Mouse (Mus musculus) bone marrow macrophage, adult 2 months (primary cell): ENCODE data around the gene Samd4b. TPM values are rescaled to one million over a fixed set of nuclear protein-coding genes. Genes with fewer than 3 reads are reported as not detected.
"Not testable (repeated sequence)": the region's sequence is repeated elsewhere in the genome, so short reads cannot be mapped to it uniquely, and the experiment has no call there.

Experiments
- H3K27ac ChIP-seq: 2 replicates; pipeline ENCODE4 v1.5.1; 2012; ENCODE audit warnings: low read depth, low read length; ENCODE audit not compliant: insufficient read depth
- H3K4me1 ChIP-seq: 2 replicates; pipeline ENCODE4 v1.6.1; 2012; ENCODE audit warnings: low read length; ENCODE audit not compliant: control insufficient read depth, insufficient read depth
- H3K4me3 ChIP-seq: 2 replicates; pipeline ENCODE4 v1.5.1; 2012; ENCODE audit warnings: mild to moderate bottlenecking, low read length, moderate library complexity; ENCODE audit not compliant: insufficient read depth
- CTCF ChIP-seq: IDR thresholded peaks from 2 replicates; pipeline ENCODE4 v1.5.1; 2012; ENCODE audit warnings: low read depth, mild to moderate bottlenecking, low read length, moderate library complexity
- POLR2A ChIP-seq: IDR thresholded peaks from 2 replicates; pipeline ENCODE4 v1.6.1; 2012; ENCODE audit warnings: mild to moderate bottlenecking, low read depth, low read length, borderline replicate concordance
- polyA plus RNA-seq: library from polyadenylated mRNA; stranded (reverse); fragments of >200 nt; gene quantifications from 2 replicates; pipeline ENCODE4 v1.2.4, GENCODE M21; 2012; ENCODE audit not compliant: missing spikeins, insufficient read depth, insufficient read length

Gene Samd4b
- polyA plus RNA-seq, 1 experiment: 47.4 TPM

GRCm38 (mm10) chr7:28390331-28390730, 207.6 kb downstream of the Samd4b start:
- TF ChIP-seq CTCF (no peak), POLR2A (no peak)
- no peak overlapping the region for H3K4me3 ChIP-seq

GRCm38 (mm10) chr7:28387384-28387783, 210.6 kb downstream of the Samd4b start:
- peaks cover 41% of the 10 kb centered on the region for H3K4me1 ChIP-seq
- not testable (repeated sequence) for H3K4me3 ChIP-seq, H3K27ac ChIP-seq

More at GRCm38 (mm10) chr7:28390331-28390730, 207.6 kb downstream of the Samd4b start:
- peaks cover 16% of the 10 kb centered on the region for H3K4me1 ChIP-seq
- 0 out of 2 replicates have a peak overlapping the region, but pooled peaks have one; percentile 0 for H3K27ac ChIP-seq

- H3K4me1 ChIP-seq: peaks cover 43% of the 10 kb centered on the region
- not testable (repeated sequence) for H3K27ac ChIP-seq, H3K4me3 ChIP-seq
Measured at GRCm38 (mm10) chr7:28386877-28387276, 211.1 kb downstream of the Samd4b start.

GRCm38 (mm10) chr7:28386462-28386861, 211.5 kb downstream of the Samd4b start:
- no peak for TF ChIP-seq POLR2A
- TF ChIP-seq CTCF: peak; percentile 74
- Histone ChIP-seq H3K4me3 (peak overlapping the region; percentile 46), H3K4me1 (peaks cover 45% of the 10 kb centered on the region), H3K27ac (peak overlapping the region; percentile 100)

GRCm38 (mm10) chr7:28386007-28386406, 211.9 kb downstream of the Samd4b start:
- Histone ChIP-seq H3K4me3 (peak overlapping the region; percentile 46), H3K4me1 (peaks cover 42% of the 10 kb centered on the region), H3K27ac (peak overlapping the region; percentile 100)
- no peak for TF ChIP-seq CTCF

GRCm38 (mm10) chr7:28385196-28385595, 212.7 kb downstream of the Samd4b start:
- TF ChIP-seq CTCF (no peak), POLR2A (no peak)
- peaks cover 42% of the 10 kb centered on the region for H3K4me1 ChIP-seq
- H3K27ac ChIP-seq: peak overlapping the region; percentile 99
- H3K4me3 ChIP-seq: no peak overlapping the region

- Histone ChIP-seq H3K27ac (peak overlapping the region; percentile 99), H3K4me1 (peaks cover 41% of the 10 kb centered on the region), H3K4me3 (no peak overlapping the region)
- TF ChIP-seq POLR2A: no peak
- no peak for TF ChIP-seq CTCF
Measured at GRCm38 (mm10) chr7:28384162-28384561, 213.8 kb downstream of the Samd4b start.

- Histone ChIP-seq H3K4me3 (peak overlapping the region; percentile 18), H3K27ac (peak overlapping the region; percentile 99), H3K4me1 (peaks cover 41% of the 10 kb centered on the region)
- TF ChIP-seq POLR2A: no peak
Measured at GRCm38 (mm10) chr7:28383606-28384005, 214.3 kb downstream of the Samd4b start.

- peaks cover 41% of the 10 kb centered on the region for H3K4me1 ChIP-seq
- TF ChIP-seq CTCF: no peak
- no peak for TF ChIP-seq POLR2A
- H3K27ac ChIP-seq: peak overlapping the region; percentile 99
- peak overlapping the region; percentile 18 for H3K4me3 ChIP-seq
Measured at GRCm38 (mm10) chr7:28382981-28383396, 215.0 kb downstream of the Samd4b start.

GRCm38 (mm10) chr7:28382347-28382951, 215.5 kb downstream of the Samd4b start:
- TF ChIP-seq CTCF: no peak
- no peak for TF ChIP-seq POLR2A
- H3K4me1 ChIP-seq: peaks cover 41% of the 10 kb centered on the region
- peak overlapping the region; percentile 99 for H3K27ac ChIP-seq
- H3K4me3 ChIP-seq: peak overlapping the region; percentile 59

GRCm38 (mm10) chr7:28381938-28382337, 216.0 kb downstream of the Samd4b start:
- TF ChIP-seq CTCF: no peak
- TF ChIP-seq POLR2A: no peak
- Histone ChIP-seq H3K4me1 (peaks cover 41% of the 10 kb centered on the region), H3K4me3 (peak overlapping the region; percentile 59), H3K27ac (peak overlapping the region; percentile 99)
